Mouse (Mus musculus) hindbrain, embryonic 10.5 days (tissue): ENCODE results near the gene Doc2a. TPM values are rescaled to one million over a fixed set of nuclear protein-coding genes. Genes with fewer than 3 reads are reported as not detected.

Experiments used
- DNase-seq: peaks from one replicate; pipeline ENCODE4 v3.0.0-alpha.2; 2017; ENCODE audit warnings: low spot score
- H3K27ac ChIP-seq: fragments of 300-500 bp; sonication (generic); 2 replicates; pipeline ENCODE4 v1.5.1; 2016; ENCODE audit warnings: mild to moderate bottlenecking, moderate library complexity
- H3K27me3 ChIP-seq: fragments of 300-500 bp; sonication (generic); 2 replicates; pipeline ENCODE4 v1.6.1; 2016; ENCODE audit warnings: mild to moderate bottlenecking; ENCODE audit not compliant: poor library complexity, insufficient read depth, severe bottlenecking
- H3K36me3 ChIP-seq: fragments of 300-500 bp; sonication (generic); 2 replicates; pipeline ENCODE4 v1.6.1; 2016; ENCODE audit warnings: mild to moderate bottlenecking, moderate library complexity
- H3K4me1 ChIP-seq: fragments of 300-500 bp; sonication (generic); replicated peaks from 2 replicates; pipeline ENCODE4 v1.6.1; 2016; ENCODE audit warnings: mild to moderate bottlenecking
- H3K4me3 ChIP-seq: fragments of 300-500 bp; sonication (generic); 2 replicates; pipeline ENCODE4 v1.5.1; 2016; ENCODE audit warnings: mild to moderate bottlenecking, moderate library complexity
- H3K9me3 ChIP-seq: fragments of 300-500 bp; sonication (generic); 2 replicates; pipeline ENCODE4 v1.6.1; 2016; ENCODE audit warnings: mild to moderate bottlenecking, moderate library complexity
- WGBS: fragments of 180-500 bp; shearing (Covaris S2); methylation state at CpG from one replicate; pipeline ENCODE4 v1.1.7; 2016; 5-methylcytosine and 5-hydroxymethylcytosine counted together
- polyA plus RNA-seq: library from polyadenylated mRNA; unstranded; fragments of >200 nt; fragmentation: Nextera tagmentation; extraction: Ambion mirVana; gene quantifications from 2 replicates; pipeline ENCODE4 v1.2.1, GENCODE M21; 2016

Gene Doc2a
- 4.9 and 5.5 TPM in 2 replicates for polyA plus RNA-seq

- no peak for DNase-seq
- H3K9me3 ChIP-seq = no peaks in the 10 kb centered on the region
- peak within 1 kb of the TSS; percentile 85 for H3K27ac ChIP-seq
- H3K36me3 ChIP-seq = peaks cover 16% of the 10 kb centered on the region
- H3K4me1 ChIP-seq = peaks cover 46% of the 10 kb centered on the region
- peaks cover 57% of the 10 kb centered on the region for H3K27me3 ChIP-seq
- WGBS = 28% methylated on average over 4 of the region's 4 CpGs
- H3K4me3 ChIP-seq = peak within 1 kb of the TSS; percentile 73
Observed at GRCm38 (mm10) chr7:126847116-126847420, at the start of gene Doc2a. Gene Doc2a, plus strand, starts transcription at chr7:126847416.

GRCm38 (mm10) chr7:126798127-126799049, 48.8 kb upstream of the Doc2a start:
- under 1% methylated on average over 40 of the region's 40 CpGs for WGBS
- peaks cover 72% of the 10 kb centered on the region for H3K36me3 ChIP-seq
- no peaks in the 10 kb centered on the region for H3K9me3 ChIP-seq
- peaks cover 54% of the 10 kb centered on the region for H3K4me1 ChIP-seq
- H3K4me3 ChIP-seq = peak overlapping the region; percentile 84
- H3K27ac ChIP-seq = peak overlapping the region; percentile 96
- no peak for DNase-seq
- no peaks in the 10 kb centered on the region for H3K27me3 ChIP-seq

- Histone ChIP-seq H3K9me3 (no peaks in the 10 kb centered on the region), H3K4me1 (peaks cover 50% of the 10 kb centered on the region), H3K36me3 (peaks cover 74% of the 10 kb centered on the region), H3K4me3 (peak overlapping the region; percentile 84), H3K27ac (peak overlapping the region; percentile 96), H3K27me3 (no peaks in the 10 kb centered on the region)
- DNase-seq = peak; percentile 99
- under 1% methylated on average over 36 of the region's 36 CpGs for WGBS
Observed at GRCm38 (mm10) chr7:126799050-126799467, 48.2 kb upstream of the Doc2a start.

- peaks cover 50% of the 10 kb centered on the region for H3K4me1 ChIP-seq
- DNase-seq = no peak
- under 1% methylated on average over 38 of the region's 38 CpGs for WGBS
- H3K27ac ChIP-seq = peak overlapping the region; percentile 96
- peak overlapping the region; percentile 84 for H3K4me3 ChIP-seq
- no peaks in the 10 kb centered on the region for H3K9me3 ChIP-seq
- peaks cover 74% of the 10 kb centered on the region for H3K36me3 ChIP-seq
- H3K27me3 ChIP-seq = no peaks in the 10 kb centered on the region
Observed at GRCm38 (mm10) chr7:126799468-126800268, 47.5 kb upstream of the Doc2a start.

- no peak for DNase-seq
- whole genome bisulfite sequencing = 50% methylated on average over 5 of the region's 5 CpGs
- Histone ChIP-seq H3K36me3 (peaks cover 74% of the 10 kb centered on the region), H3K4me3 (peak overlapping the region; percentile 84), H3K9me3 (no peaks in the 10 kb centered on the region), H3K27me3 (no peaks in the 10 kb centered on the region), H3K4me1 (peaks cover 48% of the 10 kb centered on the region), H3K27ac (peak overlapping the region; percentile 96)
Observed at GRCm38 (mm10) chr7:126800269-126801056, 46.8 kb upstream of the Doc2a start.

- Histone ChIP-seq H3K4me3 (peak overlapping the region; percentile 84; the same call in 1 of the 2 replicates), H3K27ac (peak overlapping the region; percentile 96)
Observed at GRCm38 (mm10) chr7:126801057-126801422, 46.2 kb upstream of the Doc2a start.

GRCm38 (mm10) chr7:126802134-126802889, 44.9 kb upstream of the Doc2a start:
- no peaks in the 10 kb centered on the region for H3K9me3 ChIP-seq
- no peak overlapping the region for H3K4me3 ChIP-seq
- no peaks in the 10 kb centered on the region for H3K27me3 ChIP-seq
- no peak for DNase-seq
- H3K27ac ChIP-seq = peak overlapping the region; percentile 2; the same call in 1 of the 2 replicates
- WGBS = 87% methylated on average over 11 of the region's 11 CpGs
- H3K36me3 ChIP-seq = peaks cover 72% of the 10 kb centered on the region
- peaks cover 35% of the 10 kb centered on the region for H3K4me1 ChIP-seq

More at GRCm38 (mm10) chr7:126801057-126801422, 46.2 kb upstream of the Doc2a start:
- DNase-seq = no peak
- WGBS = 94% methylated on average over 16 of the region's 16 CpGs
- Histone ChIP-seq H3K27me3 (no peaks in the 10 kb centered on the region), H3K9me3 (no peaks in the 10 kb centered on the region), H3K36me3 (peaks cover 72% of the 10 kb centered on the region), H3K4me1 (peaks cover 43% of the 10 kb centered on the region)

GRCm38 (mm10) chr7:126803181-126803580, 44.0 kb upstream of the Doc2a start:
- Histone ChIP-seq H3K36me3 (peaks cover 70% of the 10 kb centered on the region), H3K4me3 (no peak overlapping the region), H3K27me3 (no peaks in the 10 kb centered on the region), H3K9me3 (no peaks in the 10 kb centered on the region), H3K4me1 (peaks cover 35% of the 10 kb centered on the region), H3K27ac (no peak overlapping the region)
- no peak for DNase-seq
- 93% methylated on average over 6 of the region's 6 CpGs for WGBS

GRCm38 (mm10) chr7:126803751-126804150, 43.5 kb upstream of the Doc2a start:
- no peak overlapping the region for H3K4me3 ChIP-seq
- H3K4me1 ChIP-seq = peaks cover 37% of the 10 kb centered on the region
- no peaks in the 10 kb centered on the region for H3K27me3 ChIP-seq
- no peaks in the 10 kb centered on the region for H3K9me3 ChIP-seq
- peaks cover 70% of the 10 kb centered on the region for H3K36me3 ChIP-seq
- DNase-seq = no peak
- no peak overlapping the region for H3K27ac ChIP-seq

- peaks cover 55% of the 10 kb centered on the region for H3K36me3 ChIP-seq
- H3K27me3 ChIP-seq = no peaks in the 10 kb centered on the region; the same call in 1 of the 2 replicates
- H3K4me1 ChIP-seq = peaks cover 33% of the 10 kb centered on the region
- no peaks in the 10 kb centered on the region for H3K9me3 ChIP-seq
- H3K4me3 ChIP-seq = peak overlapping the region; percentile 21; the same call in 1 of the 2 replicates
- DNase-seq = no peak
- no peak overlapping the region for H3K27ac ChIP-seq
- 91% methylated on average over 6 of the region's 6 CpGs for WGBS
Observed at GRCm38 (mm10) chr7:126806956-126807355, 40.3 kb upstream of the Doc2a start.

- 77% methylated on average over 4 of the region's 4 CpGs for WGBS
- peaks cover 33% of the 10 kb centered on the region for H3K4me1 ChIP-seq
- peaks cover 4% of the 10 kb centered on the region; the same call in 1 of the 2 replicates for H3K27me3 ChIP-seq
- no peak for DNase-seq
- H3K27ac ChIP-seq = peak overlapping the region; percentile 94
- H3K4me3 ChIP-seq = peak overlapping the region; percentile 68
- peaks cover 51% of the 10 kb centered on the region for H3K36me3 ChIP-seq
- no peaks in the 10 kb centered on the region for H3K9me3 ChIP-seq
Observed at GRCm38 (mm10) chr7:126807405-126807804, 39.8 kb upstream of the Doc2a start.
